Mouse (Mus musculus): ENCODE data around the gene Vps18. TPM values are rescaled to one million over a fixed set of nuclear protein-coding genes. Genes with fewer than 3 reads are reported as not detected.
A peak's percentile ranks its signal among the peaks of the same experiment; 100 is the strongest.

The Vps18 gene
- polyA plus RNA-seq, 1 experiment from 2014 or later: 13.4 TPM

GRCm38 (mm10) chr2:119311544-119311943, 23.0 kb downstream of the Vps18 start:
- 26% methylated on average over 12 of the region's 12 CpGs for WGBS
- H3K4me1 ChIP-seq (replicated peaks; ENCODE audit: insufficient read depth, low read length): peaks cover 14% of the 10 kb centered on the region
- DNase-seq (ENCODE audit: low spot score) (peak; percentile 51), ATAC-seq (replicated peaks; ENCODE audit: low FRiP score, low read depth) (no peak)
- 0 out of 2 replicates have a peak overlapping the region, but pooled peaks have one; percentile 10 for H3K4me2 ChIP-seq (ENCODE audit: low read length)
- TF ChIP-seq CTCF (IDR thresholded peaks at IDR 0.05; ENCODE audit: low read depth): no peak
- H3K36me3 ChIP-seq (ENCODE audit: insufficient read depth, low read length): no peaks in the 10 kb centered on the region
- H3K9ac ChIP-seq (ENCODE audit: low read depth, low read length): no peak overlapping the region
- peak overlapping the region; percentile 64 for H3K27ac ChIP-seq
- no peaks in the 10 kb centered on the region for H3K9me3 ChIP-seq (replicated peaks; ENCODE audit: low read length)
- no peaks in the 10 kb centered on the region for H3K27me3 ChIP-seq (ENCODE audit: insufficient read depth, low read length)
- H3K4me3 ChIP-seq (replicated peaks; ENCODE audit: low read depth, low read length): no peak overlapping the region

- Histone ChIP-seq H3K4me2 (ENCODE audit: low read length) (no peak overlapping the region), H3K27me3 (ENCODE audit: insufficient read depth, low read length) (no peaks in the 10 kb centered on the region), H3K36me3 (ENCODE audit: insufficient read depth, low read length) (no peaks in the 10 kb centered on the region), H3K4me3 (replicated peaks; ENCODE audit: low read depth, low read length) (no peak overlapping the region), H3K9ac (ENCODE audit: low read depth, low read length) (no peak overlapping the region), H3K27ac (peak overlapping the region; percentile 64; the same call in 1 of the 2 replicates), H3K9me3 (replicated peaks; ENCODE audit: low read length) (no peaks in the 10 kb centered on the region), H3K4me1 (replicated peaks; ENCODE audit: insufficient read depth, low read length) (peaks cover 14% of the 10 kb centered on the region)
- 61% methylated on average over 2 of the region's 2 CpGs for WGBS
- TF ChIP-seq CTCF (IDR thresholded peaks at IDR 0.05; ENCODE audit: low read depth): no peak
- ATAC-seq (replicated peaks; ENCODE audit: low FRiP score, low read depth): peak; percentile 27; the same call in 1 of the 2 replicates
- DNase-seq (ENCODE audit: low spot score): no peak
Measured at GRCm38 (mm10) chr2:119312380-119312958, 23.9 kb downstream of the Vps18 start.

- WGBS: 20% methylated on average over 10 of the region's 10 CpGs
- H3K9ac ChIP-seq (ENCODE audit: low read depth, low read length): no peak overlapping the region
- ATAC-seq (replicated peaks; ENCODE audit: low FRiP score, low read depth): no peak
- no peaks in the 10 kb centered on the region for H3K27me3 ChIP-seq (ENCODE audit: insufficient read depth, low read length)
- H3K9me3 ChIP-seq (replicated peaks; ENCODE audit: low read length): no peaks in the 10 kb centered on the region
- H3K4me2 ChIP-seq (ENCODE audit: low read length): no peak overlapping the region
- H3K4me3 ChIP-seq (replicated peaks; ENCODE audit: low read depth, low read length): no peak overlapping the region
- H3K4me1 ChIP-seq (replicated peaks; ENCODE audit: insufficient read depth, low read length): peaks cover 19% of the 10 kb centered on the region
- DNase-seq (ENCODE audit: low spot score): no peak
- TF ChIP-seq CTCF (IDR thresholded peaks at IDR 0.05; ENCODE audit: low read depth): no peak
- peak overlapping the region; percentile 42; the same call in 1 of the 2 replicates for H3K27ac ChIP-seq
- H3K36me3 ChIP-seq (ENCODE audit: insufficient read depth, low read length): no peaks in the 10 kb centered on the region
Measured at GRCm38 (mm10) chr2:119313780-119314479, 25.4 kb downstream of the Vps18 start.

GRCm38 (mm10) chr2:119314742-119315310, 26.3 kb downstream of the Vps18 start:
- Histone ChIP-seq H3K27ac (peak overlapping the region; percentile 42; the same call in 1 of the 2 replicates), H3K9me3 (replicated peaks; ENCODE audit: low read length) (no peaks in the 10 kb centered on the region), H3K36me3 (ENCODE audit: insufficient read depth, low read length) (no peaks in the 10 kb centered on the region), H3K9ac (ENCODE audit: low read depth, low read length) (no peak overlapping the region), H3K4me1 (replicated peaks; ENCODE audit: insufficient read depth, low read length) (peaks cover 19% of the 10 kb centered on the region), H3K4me3 (replicated peaks; ENCODE audit: low read depth, low read length) (no peak overlapping the region), H3K4me2 (ENCODE audit: low read length) (no peak overlapping the region), H3K27me3 (ENCODE audit: insufficient read depth, low read length) (no peaks in the 10 kb centered on the region)
- DNase-seq (ENCODE audit: low spot score) (no peak), ATAC-seq (replicated peaks; ENCODE audit: low FRiP score, low read depth) (no peak)
- no peak for TF ChIP-seq CTCF (IDR thresholded peaks at IDR 0.05; ENCODE audit: low read depth)
- 77% methylated on average over 12 of the region's 12 CpGs for WGBS

GRCm38 (mm10) chr2:119318043-119318710, 29.6 kb downstream of the Vps18 start:
- Histone ChIP-seq H3K9me3 (replicated peaks; ENCODE audit: low read length) (no peaks in the 10 kb centered on the region), H3K4me3 (replicated peaks; ENCODE audit: low read depth, low read length) (no peak overlapping the region), H3K4me1 (replicated peaks; ENCODE audit: insufficient read depth, low read length) (peaks cover 30% of the 10 kb centered on the region), H3K27ac (peak overlapping the region; percentile 6; the same call in 1 of the 2 replicates), H3K36me3 (ENCODE audit: insufficient read depth, low read length) (no peaks in the 10 kb centered on the region), H3K27me3 (ENCODE audit: insufficient read depth, low read length) (peaks cover 18% of the 10 kb centered on the region; the same call in 1 of the 2 replicates), H3K9ac (ENCODE audit: low read depth, low read length) (no peak overlapping the region), H3K4me2 (ENCODE audit: low read length) (no peak overlapping the region)
- TF ChIP-seq CTCF (IDR thresholded peaks at IDR 0.05; ENCODE audit: low read depth): no peak
- peak; percentile 9 for DNase-seq (ENCODE audit: low spot score)
- ATAC-seq (replicated peaks; ENCODE audit: low FRiP score, low read depth): no peak
- 36% methylated on average over 3 of the region's 3 CpGs for WGBS

GRCm38 (mm10) chr2:119320571-119320970, 32.0 kb downstream of the Vps18 start:
- WGBS: 62% methylated on average over 8 of the region's 8 CpGs
- ATAC-seq (replicated peaks; ENCODE audit: low FRiP score, low read depth): no peak
- no peak for DNase-seq (ENCODE audit: low spot score)

More at GRCm38 (mm10) chr2:119320571-119320970, 32.0 kb downstream of the Vps18 start:
- peaks cover 38% of the 10 kb centered on the region for H3K27me3 ChIP-seq (ENCODE audit: insufficient read depth, low read length)
- H3K36me3 ChIP-seq (ENCODE audit: insufficient read depth, low read length): no peaks in the 10 kb centered on the region
- no peaks in the 10 kb centered on the region for H3K9me3 ChIP-seq (replicated peaks; ENCODE audit: low read length)
- H3K27ac ChIP-seq: no peak overlapping the region
- peaks cover 30% of the 10 kb centered on the region for H3K4me1 ChIP-seq (replicated peaks; ENCODE audit: insufficient read depth, low read length)
- no peak overlapping the region for H3K9ac ChIP-seq (ENCODE audit: low read depth, low read length)
- no peak overlapping the region for H3K4me2 ChIP-seq (ENCODE audit: low read length)
- no peak overlapping the region for H3K4me3 ChIP-seq (replicated peaks; ENCODE audit: low read depth, low read length)
- no peak for TF ChIP-seq CTCF (IDR thresholded peaks at IDR 0.05; ENCODE audit: low read depth)

All from kidney, postnatal 0 days (tissue).